Mouse (Mus musculus): ENCODE results near the gene Nacc2.
A peak's percentile ranks its signal among the peaks of the same experiment; 100 is the strongest.

Nacc2 gene

DNA sequence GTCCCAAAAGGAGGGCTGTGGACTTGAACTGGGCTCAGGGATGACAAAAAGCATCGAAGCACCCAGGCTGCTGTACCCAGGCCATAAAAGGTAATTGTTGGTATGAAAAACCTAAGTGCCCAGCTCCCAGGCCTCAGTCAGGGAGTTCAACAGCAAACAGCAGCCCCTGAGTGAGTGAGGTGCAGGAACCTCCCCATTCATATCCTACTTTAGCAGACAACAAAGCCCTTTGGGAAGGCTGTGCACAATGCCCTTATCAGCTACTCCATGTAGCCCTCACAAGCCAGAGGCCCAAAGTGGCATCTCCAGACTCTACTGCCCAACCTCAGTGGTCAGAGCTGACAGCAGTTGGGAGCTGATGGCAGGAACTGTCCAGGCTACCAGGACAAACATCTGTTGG lies 23.2 kb downstream of the Nacc2 start:
- DNase-seq (ENCODE audit: low read depth, low spot score), result no peak

DNA sequence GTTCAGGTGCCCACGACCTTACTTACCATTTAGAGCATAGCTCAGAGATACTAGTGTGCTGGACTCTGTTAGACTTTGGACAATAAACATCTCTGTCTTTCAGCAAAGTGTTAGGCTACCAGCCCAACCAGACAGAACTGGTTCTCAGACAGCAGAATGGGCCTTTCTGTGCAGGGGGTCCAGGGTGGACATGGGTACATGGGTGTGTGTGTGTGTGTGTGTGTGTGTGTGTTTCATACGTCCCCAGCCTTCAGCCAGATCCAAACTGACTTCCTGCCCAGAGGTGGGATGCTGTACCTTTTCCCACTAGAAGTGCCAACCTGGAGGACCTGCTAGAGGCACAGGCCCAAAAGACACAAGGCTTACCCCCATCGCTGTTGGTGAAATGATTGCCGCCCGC lies 23.8 kb downstream of the Nacc2 start:
- no peak for DNase-seq (ENCODE audit: low read depth, low spot score)

DNA sequence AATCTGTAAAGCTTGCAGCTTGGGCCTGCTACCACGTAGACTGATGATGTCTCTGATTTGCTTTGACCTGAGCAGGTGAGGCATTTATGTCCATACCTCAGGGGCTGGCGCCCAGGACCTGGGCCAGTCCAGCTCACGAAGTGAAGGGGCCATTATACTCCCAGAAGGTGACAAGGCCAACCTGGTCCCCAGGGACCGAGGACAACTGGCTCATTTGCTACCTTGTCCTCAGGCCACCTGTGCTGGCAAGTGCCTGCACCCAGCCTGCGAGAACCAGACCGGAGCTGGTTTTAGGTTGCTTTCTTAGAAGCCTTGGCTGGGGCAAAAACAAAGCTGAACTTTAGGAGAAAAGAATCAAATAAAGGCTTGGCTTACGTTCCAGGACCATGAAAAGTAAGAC lies 29.1 kb downstream of the Nacc2 start:
- DNase-seq (ENCODE audit: low read depth, low spot score), result no peak

- DNase-seq (ENCODE audit: low read depth, low spot score), result peak; percentile 53
Measured at GRCm38 (mm10) chr2:26091771-26092393, 31.1 kb downstream of the Nacc2 start.

GRCm38 (mm10) chr2:26090876-26091770 lies 31.9 kb downstream of the Nacc2 start:
- peak; percentile 55 for DNase-seq (ENCODE audit: low read depth, low spot score)

GRCm38 (mm10) chr2:26089005-26089404 lies 34.0 kb downstream of the Nacc2 start:
- no peak for DNase-seq (ENCODE audit: low read depth, low spot score)

DNA sequence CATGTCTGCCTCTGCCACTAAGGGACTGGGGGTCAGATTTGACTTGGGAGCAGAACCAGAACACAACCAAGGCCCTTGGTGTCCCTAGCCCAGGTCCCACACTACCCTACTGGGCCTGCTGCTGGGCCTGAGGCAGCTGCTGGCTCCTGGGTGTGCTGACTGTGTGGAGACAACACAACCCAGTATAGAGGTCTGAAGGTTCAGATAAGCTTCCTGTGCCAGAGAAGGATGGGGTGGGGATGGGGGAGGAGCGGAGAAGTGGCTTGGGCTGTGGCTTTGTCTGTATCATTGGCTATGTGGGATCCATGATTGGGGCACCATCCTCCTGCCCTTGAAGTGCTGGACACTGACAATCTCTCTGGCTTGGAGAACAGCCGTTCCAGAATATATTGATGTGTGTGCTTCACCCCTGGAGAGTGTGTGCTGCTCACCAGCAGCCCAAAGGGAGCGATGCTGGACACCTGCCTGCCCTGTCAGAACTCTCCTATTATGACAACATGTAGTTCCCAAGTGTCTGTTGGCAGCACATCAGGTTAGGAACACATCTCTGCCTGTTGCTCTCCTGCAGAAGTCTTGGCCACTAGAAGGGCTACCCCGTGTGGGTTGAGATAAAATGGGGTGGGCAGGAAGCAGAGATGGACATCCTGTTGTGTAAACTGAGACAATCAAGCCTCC lies 36.0 kb downstream of the Nacc2 start:
- no peak for DNase-seq (ENCODE audit: low read depth, low spot score)

DNA sequence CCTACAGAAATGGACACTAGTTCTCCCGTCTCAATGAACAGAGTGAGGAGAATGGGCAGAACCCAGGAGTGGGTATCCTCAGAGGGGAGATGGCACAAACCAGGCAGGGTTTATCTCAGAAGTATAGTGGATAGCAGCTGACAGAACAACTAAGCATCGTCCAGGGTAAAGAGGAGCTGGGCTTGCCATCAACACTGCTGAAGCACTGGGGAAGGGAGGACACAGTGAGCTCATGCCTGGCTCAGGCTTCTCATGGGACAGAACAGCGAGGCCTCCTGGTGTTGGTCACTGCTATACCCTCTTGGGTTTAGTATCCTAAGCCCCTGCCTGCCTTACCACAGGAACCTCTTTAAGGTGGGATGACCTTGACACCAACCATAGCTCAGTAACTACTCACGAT lies 36.5 kb downstream of the Nacc2 start:
- DNase-seq (ENCODE audit: low read depth, low spot score), result no peak

GRCm38 (mm10) chr2:26082883-26083282 lies 40.1 kb downstream of the Nacc2 start:
- DNase-seq (ENCODE audit: low read depth, low spot score), result no peak

DNA sequence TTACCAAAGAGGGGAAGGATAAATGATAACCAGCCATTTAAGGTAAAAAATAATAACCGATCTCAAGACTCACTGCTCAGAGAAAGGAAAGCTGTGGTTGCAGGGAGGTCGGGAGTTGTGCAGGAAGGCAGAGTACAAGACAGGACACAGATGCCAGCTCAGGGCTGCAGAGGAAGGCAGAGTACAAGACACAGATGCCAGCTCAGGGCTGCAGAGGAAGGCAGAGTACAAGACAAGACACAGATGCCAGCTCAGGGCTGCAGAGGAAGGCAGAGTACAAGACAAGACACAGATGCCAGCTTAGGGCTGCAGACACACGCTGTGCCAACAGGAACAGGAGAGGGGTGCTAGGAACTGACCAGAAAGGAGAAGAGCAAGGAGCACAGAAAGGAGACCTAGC lies 42.2 kb downstream of the Nacc2 start:
- no peak for DNase-seq (ENCODE audit: low read depth, low spot score)

DNA sequence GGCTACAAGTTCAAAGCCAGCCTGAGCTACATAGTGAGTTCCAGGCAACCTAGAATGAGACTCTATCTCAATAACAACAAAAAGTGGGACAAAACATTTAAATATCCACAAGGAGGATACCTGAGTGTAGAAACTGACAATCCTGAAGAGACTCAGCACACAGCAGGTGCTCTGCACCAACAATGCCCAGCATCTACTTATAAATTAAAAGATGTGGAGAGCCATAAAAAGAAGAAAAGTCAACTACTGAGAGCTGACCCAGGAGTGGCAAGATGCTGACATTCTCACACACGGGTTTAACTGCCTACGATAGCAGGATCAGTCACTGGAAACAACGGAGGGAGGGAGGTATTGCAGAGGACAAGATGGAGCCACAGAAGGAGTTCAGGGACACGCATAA lies 43.6 kb downstream of the Nacc2 start:
- DNase-seq (ENCODE audit: low read depth, low spot score), result no peak

GRCm38 (mm10) chr2:26077068-26077467 lies 46.0 kb downstream of the Nacc2 start:
- no peak for DNase-seq (ENCODE audit: low read depth, low spot score)

GRCm38 (mm10) chr2:26076121-26076520 lies 46.9 kb downstream of the Nacc2 start:
- DNase-seq (ENCODE audit: low read depth, low spot score), result no peak

GRCm38 (mm10) chr2:26074551-26074950 lies 48.5 kb downstream of the Nacc2 start:
- DNase-seq (ENCODE audit: low read depth, low spot score), result no peak

DNA sequence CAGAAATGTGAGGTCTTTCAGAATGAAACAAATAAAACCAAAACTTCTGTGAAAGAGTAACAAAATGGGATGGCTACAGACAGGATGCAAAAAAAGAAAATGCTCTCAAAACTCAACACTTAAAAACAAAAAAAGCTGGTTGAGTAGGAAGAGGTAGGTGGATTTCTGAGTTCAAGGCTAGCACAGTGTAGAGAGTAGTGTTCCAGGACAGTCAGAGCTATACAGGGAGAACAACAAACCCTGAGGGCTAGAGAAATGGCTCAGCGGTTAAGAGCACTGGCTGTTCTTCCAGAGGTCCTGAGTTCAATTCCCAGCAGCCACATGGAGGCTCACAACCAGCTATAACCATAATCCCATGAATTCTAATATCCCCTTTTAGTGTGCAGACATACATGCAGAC lies 54.4 kb downstream of the Nacc2 start:
- no peak for DNase-seq (ENCODE audit: low read depth, low spot score)

DNA sequence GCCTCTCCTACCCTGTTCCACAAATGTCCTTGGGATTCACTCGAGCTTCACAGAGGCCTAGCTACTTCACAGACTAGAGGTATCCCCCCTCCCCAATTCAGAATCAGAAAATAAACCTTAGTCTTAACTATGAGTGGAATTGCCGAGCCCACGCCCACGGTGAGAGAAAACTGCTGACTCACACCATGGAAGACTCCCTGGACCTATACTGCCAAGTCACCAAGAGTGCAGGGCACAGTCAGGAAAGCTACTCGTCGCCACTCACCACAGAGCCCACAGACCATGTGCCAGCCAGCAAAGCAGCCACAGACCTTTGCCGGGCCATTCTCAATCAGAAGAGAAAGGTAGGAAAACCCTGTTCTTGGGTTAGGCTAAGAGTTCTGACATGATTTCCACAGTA lies 54.8 kb downstream of the Nacc2 start:
- DNase-seq (ENCODE audit: low read depth, low spot score), result no peak

- no peak for DNase-seq (ENCODE audit: low read depth, low spot score)
Measured at GRCm38 (mm10) chr2:26066527-26066926, 56.5 kb downstream of the Nacc2 start.

DNA sequence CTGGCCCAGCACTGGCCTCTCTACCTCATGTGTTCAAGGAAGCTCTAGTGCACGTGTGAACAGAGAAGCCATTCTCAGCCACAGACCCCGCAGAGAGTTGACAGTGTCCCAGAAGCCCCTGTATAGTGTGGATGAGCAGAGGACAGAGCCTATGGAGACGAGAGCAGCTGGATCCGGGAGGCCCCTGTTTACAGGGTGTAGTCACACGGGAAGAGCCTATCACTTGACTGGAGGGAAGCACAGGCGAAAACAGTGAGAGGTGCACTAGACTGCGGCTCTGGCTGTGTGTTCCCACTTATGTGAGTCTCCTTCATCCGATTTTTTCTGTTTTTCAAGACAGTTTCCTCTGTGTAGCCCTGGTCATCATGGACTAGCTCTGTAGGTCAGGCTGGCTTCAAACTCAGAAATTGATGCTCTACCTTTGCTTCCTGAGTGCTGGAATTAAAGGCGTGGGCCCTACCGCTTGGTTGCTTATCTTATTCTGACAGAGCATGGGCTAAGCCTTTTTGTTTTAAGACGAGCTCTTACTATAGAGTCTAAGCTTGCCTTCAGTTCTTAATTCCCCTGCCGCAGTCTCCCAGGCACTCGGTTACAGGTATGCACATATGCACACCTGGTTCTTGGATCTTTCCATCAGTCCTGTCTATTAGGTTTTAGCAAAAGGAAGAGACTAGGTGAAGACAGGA lies 60.1 kb downstream of the Nacc2 start:
- no peak for DNase-seq (ENCODE audit: low read depth, low spot score)

GRCm38 (mm10) chr2:26062241-26062640 lies 60.8 kb downstream of the Nacc2 start:
- DNase-seq (ENCODE audit: low read depth, low spot score), result no peak

DNA sequence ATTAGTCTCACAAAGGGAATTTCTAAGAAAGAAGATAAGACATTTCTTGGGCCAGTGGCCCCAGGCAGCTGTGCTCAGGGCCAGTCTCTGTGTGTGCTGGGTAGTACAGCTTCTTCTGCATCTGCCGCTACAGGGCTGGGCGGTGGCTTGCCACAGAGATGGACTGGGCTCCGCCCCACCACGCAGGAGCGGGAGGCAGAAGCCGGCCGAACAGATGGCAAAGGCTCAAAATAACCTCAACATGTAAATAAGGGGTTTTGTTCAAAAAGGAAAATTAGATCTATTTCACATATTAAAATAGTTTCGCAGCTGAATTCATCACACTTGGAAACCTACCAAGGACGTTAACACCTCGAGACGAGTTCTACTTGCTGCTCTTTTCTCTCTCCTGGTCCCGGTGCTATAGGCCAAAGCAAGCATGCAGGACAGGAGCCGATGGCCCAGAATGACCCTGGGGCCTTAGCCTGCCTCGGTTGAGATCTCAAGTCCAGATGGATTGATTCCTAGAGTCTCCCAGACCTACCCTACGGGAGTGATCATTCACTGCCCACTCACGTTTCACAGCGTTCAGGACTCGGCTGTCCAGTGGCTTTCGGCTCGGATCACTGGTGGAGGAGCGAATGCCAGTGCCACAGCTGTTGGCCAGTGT lies 61.9 kb downstream of the Nacc2 start:
- no peak for DNase-seq (ENCODE audit: low read depth, low spot score)

- no peak for DNase-seq (ENCODE audit: low read depth, low spot score)
Measured at GRCm38 (mm10) chr2:26057053-26057452, 66.0 kb downstream of the Nacc2 start.

GRCm38 (mm10) chr2:26056226-26056625 lies 66.8 kb downstream of the Nacc2 start:
- no peak for DNase-seq (ENCODE audit: low read depth, low spot score)

Data from forelimb bud, embryonic 11.5 days (tissue).